Mouse (Mus musculus): ENCODE data around the gene Hist2h2aa1.

DNA sequence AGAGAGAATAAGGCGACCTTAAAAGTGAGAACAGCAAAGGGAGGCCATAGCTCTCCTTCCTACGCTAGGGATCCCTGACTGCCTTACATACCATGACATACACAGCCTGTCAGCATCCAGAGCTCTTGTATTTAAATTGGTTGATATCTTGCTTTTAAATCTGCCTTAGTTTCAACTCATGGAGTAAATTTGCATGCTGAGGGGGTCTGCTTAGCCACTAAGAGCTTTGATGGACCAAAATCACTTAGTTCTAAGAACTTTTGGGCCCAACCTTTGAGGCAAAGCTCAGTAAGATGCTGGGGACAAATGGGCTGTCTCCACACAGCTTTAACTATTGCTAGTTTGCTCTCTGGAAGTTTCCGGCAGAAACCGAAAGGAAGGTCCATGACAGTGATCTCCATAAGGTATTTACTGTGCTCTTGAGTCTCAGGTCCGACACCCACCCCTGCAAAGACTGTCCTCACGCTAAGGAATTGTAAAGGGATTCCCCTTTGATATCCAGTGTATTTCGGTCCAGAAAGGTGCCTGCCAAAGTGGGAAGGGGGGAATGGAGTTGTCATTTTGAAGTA lies 7.9 kb upstream of the Hist2h2aa1 start:
- TF ChIP-seq POLR2A (IDR thresholded peaks at IDR 0.05; ENCODE audit: control insufficient read depth, extremely low read depth, insufficient read depth, low read length, poor library complexity) (no peak), CTCF (IDR thresholded peaks at IDR 0.05; ENCODE audit: borderline replicate concordance, control insufficient read depth, extremely low read depth, insufficient read depth, low read length, poor library complexity) (no peak)
